Mouse (Mus musculus): ENCODE results near the gene Rtn1.

Rtn1 gene

GRCm38 (mm10) chr12:72373916-72374615, 34.8 kb downstream of the Rtn1 start:
- no peak for DNase-seq

GRCm38 (mm10) chr12:72370081-72370480, 38.8 kb downstream of the Rtn1 start:
- no peak for DNase-seq

GRCm38 (mm10) chr12:72366763-72367162, 42.1 kb downstream of the Rtn1 start:
- no peak for DNase-seq

GRCm38 (mm10) chr12:72366104-72366437, 42.8 kb downstream of the Rtn1 start:
- no peak for DNase-seq

GRCm38 (mm10) chr12:72365231-72366103, 43.4 kb downstream of the Rtn1 start:
- no peak for DNase-seq

- no peak for DNase-seq
Observed at GRCm38 (mm10) chr12:72364543-72364942, 44.3 kb downstream of the Rtn1 start.

- DNase-seq = no peak
Observed at GRCm38 (mm10) chr12:72361701-72362354, 47.0 kb downstream of the Rtn1 start.

DNA sequence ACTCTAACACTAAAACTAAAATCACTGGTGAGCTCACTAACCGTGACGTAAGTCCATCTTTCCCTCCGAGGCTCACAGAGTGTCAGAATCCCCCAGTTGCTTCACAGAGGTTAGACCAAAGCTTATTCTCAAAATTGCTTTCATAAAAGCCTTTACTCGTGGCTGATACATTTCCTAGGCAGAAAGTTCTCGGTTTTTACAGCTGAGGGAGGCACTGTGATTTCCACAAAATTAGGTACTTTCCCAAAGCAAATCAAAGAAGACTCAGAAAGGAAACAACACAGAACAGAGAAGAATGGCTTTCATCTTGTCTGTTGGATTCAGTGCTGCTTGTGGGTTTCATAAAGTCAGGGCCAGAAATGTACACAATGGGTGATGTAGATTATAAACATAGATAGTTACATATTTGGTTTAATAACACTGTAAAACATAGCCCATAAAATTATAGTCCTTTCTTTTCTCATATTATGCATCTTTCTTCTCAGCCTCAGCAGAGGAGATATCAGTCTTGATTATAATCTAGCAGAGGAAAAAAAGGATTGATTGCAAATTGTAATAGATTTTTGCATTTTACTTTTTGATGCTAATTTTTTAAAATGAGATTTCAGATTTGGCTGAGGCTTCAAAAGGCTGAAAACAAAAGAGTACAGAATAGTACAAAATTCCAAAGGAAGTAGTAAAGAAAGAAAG, 47.8 kb downstream of the Rtn1 start:
- DNase-seq = no peak

DNA sequence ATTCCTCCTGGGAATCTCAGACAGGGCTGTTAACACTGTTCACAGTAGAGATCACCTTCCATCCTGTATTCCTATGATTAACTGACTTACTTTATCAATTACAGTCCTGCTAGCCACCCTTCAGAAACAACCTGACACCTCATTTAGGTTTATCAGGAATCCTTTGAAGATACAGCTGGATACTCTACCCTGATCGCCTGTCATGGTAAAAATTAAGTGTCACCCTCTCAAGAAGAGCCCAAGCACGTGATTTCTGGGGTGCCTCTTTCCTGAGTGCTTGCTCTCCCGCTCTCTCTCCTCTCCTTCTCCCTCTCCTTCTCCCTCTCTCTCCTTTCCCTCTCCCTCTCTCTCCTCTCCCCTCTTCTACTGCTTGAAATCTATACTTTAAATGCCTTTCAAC, 49.0 kb downstream of the Rtn1 start:
- DNase-seq = no peak

DNA sequence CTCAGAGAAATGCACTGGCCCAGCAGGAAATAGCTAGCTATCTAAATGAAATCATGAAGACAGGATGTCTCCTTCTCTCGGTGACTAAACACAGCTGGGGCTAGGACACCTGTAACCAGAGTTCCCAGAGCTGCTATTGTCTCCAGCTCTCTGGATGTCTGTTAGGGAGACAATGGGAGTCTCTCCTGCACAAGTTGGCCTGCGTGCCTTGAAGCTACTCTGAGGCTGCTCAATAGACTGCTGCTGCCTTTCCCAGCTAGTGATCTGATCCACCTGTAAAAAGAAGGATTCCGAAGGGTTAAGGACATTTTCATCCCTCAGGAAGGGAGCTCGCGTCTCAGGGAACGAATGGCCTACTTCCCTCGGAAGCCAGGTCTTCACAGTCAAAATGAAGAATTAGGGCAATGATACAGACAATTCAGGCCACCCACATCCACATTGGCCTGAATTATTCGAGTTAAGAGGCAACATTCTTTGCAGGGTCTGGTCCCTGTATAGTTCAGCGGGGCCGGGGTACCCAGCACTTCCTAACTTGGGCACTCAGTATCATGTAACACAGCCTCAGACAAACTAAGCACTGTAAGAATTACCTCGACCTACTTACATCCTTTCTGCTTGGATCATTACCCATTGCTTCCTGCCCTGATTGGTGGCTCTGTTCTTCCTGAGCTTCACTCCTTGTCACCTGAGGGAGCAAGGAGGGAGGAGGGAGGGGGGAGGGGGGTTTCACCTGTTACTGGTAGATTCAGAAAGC, 51.0 kb downstream of the Rtn1 start:
- no peak for DNase-seq

GRCm38 (mm10) chr12:72354241-72354640, 54.6 kb downstream of the Rtn1 start:
- DNase-seq = no peak

GRCm38 (mm10) chr12:72353506-72353905, 55.3 kb downstream of the Rtn1 start:
- DNase-seq = no peak

- DNase-seq = no peak
Observed at GRCm38 (mm10) chr12:72348508-72348907, 60.3 kb downstream of the Rtn1 start.

DNA sequence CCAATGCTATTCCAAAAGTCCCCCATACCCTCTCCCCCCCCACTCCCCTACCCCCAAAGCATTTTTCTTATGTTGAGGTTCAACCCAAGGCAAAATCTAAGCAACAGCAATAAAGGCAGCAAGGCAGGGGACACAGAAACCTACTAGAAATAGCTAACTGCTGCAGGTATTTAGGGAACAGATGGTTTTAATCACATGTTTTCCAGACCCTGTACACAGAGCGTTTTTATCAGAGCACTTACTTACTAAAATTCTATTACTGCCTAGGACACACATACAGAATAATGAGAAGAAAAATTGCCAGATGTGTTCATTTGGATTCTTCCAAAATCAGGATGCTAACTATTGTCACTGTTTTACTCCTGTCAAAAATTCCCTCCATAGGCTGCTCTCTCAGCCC, 61.7 kb downstream of the Rtn1 start:
- DNase-seq = no peak

DNA sequence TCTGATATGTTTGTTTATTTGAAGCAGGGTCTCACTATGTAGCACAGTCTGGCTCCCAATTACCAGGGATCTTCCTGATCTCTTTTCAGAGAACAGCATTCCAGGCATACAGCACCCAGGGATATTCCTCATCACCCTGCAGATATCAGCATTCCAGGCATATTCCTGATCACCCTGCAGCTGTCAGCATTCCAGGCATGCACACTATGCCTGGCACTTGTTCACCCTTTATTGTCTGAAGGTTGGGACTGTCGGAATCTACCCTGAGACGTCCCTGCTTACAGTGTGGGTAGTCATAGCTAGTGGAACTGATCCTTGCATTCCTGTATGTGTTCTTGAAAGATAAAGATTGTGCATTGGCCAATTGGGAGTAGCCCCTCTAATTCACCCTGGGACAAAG, 65.2 kb downstream of the Rtn1 start:
- DNase-seq = no peak

DNA sequence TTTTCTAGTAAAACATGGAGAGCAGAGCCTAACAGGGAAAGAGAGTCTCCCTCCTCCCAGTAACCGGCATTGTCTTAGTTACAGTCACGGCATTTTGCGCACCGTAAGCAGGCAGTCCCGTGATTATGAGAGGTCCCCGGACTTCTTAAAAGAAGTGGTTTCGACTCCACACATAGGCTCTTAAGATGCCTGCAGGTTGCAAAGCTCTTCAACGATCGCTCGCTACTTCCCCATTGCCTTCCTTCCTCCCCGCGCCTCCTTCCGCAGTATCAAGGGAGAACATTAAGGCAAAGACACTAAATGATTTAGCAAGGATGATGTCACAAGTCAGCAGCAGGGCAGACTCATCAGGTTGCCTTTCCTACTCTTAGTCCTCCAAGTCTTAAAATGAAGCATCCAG, 72.8 kb downstream of the Rtn1 start:
- DNase-seq = no peak

DNA sequence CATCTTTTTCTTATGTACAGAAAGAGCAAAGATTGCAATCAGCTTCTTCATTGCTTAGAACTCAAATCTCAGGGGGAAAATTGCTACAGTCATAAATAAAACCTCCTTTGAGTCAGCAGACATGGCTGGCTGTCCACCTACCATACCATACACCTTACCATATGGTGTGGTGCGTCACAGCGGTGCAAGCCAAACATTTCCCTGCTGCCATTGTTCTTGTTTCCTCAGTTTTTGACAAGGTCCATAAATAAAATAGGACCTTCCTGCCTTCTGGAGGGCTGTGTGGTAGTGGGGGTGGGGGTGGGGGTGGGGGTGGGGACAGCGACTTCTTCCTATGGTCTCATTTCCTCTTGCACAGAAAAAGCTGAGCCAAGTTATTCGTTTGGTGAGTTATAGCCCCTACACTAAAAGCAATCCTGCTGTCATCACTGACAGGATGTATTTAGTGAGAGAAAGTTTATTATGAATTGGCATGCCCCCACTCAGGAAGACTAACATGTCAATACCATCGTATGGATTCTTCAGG, 76.3 kb downstream of the Rtn1 start:
- no peak for DNase-seq

DNA sequence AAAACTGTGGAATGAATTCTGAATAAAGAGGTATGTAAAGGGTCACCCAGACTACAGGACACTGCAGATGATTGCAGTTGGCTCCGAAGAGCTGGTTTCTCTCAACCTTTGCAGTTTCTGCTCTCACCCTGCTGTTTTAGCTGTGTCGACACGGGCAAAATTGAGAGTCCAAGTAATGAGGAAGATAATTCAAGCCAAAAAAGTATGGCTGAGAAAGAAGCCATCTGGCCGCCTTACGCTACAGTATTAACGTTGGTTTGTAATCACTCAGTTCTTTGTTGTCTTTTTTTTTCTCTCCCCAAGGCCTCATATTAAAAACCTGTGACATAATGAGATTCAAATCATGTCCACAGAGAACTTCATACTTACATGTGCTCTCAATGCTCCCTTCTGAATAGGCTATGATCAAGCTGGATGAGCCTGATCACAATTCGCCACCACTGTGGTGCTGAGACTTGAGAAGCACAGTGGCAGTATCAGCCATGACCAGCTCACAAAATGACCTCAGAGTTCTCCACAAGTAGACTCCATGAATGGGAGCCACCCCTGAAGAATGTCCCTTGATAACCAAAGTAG, 76.9 kb downstream of the Rtn1 start:
- DNase-seq = no peak

DNA sequence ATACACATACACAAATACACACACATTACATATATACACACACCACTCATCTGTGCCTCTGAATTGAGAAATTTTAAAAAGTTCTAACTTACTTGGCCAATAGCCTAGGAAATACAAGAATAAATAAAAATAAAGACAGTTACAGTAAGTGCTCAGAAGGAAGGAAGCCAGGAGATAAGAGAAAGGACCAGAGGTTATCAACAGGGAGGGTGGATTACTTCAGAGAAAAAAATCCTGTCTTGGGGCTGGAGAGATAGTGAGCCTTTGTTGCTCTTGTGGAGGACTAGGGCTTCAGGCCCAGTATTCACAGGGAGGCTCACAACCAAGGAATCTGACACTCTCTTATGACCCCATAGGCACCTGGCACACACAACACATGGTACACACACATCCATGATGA, 82.8 kb downstream of the Rtn1 start:
- no peak for DNase-seq

DNA sequence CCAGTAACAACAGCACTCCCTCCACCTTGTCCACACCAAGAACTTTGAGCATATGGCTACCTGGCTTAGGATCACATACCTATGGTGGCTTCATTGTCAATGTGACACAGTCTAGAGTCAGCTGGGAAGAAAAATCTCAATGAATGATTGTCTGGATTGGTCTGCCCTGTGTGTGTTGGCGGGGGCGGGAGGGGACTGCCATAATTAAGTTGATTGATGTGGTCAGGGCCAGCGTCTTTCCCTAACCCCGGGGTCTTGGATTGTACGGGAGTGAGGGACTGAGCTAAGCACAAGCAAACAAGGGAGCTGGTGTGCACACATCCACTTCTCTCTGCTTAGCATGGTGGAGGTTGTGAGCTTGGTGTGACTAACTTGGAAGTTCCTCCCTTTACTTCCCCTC, 83.8 kb downstream of the Rtn1 start:
- no peak for DNase-seq

DNA sequence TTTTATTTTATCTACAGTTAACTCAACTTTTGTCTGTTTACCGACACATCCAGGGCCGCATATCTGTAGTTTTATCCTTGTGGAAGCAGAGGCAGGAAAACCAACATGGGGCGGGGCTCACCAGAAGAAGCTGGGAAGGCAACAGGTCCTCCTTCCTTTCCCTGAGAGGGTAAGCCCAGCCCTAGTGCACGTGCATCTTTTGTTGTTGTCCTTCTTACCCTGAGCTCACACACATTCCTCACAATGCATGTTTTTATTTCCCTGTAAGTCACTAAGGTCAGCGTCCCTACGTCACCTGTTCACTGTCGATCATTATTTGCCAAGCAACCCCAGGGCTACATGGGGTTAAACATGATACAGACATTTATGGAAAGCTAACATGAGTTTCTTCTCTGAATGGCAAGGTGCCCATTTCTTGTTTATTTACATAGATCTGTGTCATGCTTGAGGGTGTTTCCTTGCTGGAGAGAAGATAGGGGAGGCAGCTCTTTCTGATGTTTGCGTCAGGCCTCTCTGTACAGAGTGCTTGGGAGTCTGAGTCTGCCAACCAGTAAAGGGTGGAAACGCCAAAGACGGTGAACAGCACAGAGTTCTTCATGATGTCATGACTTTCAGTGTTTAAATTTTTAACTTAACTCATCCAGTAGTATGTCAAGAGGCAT, 84.5 kb downstream of the Rtn1 start:
- DNase-seq = no peak
